Mouse (Mus musculus) heart, adult 18-20 months (tissue): Measurements from ENCODE around the gene Fhl3. TPM values are rescaled to one million over a fixed set of nuclear protein-coding genes. Genes with fewer than 3 reads are reported as not detected.
"Not testable (repeated sequence)": the region's sequence is repeated elsewhere in the genome, so short reads cannot be mapped to it uniquely, and the experiment has no call there.

Experiments
- DNase-seq, 2 experiments: peaks; one replicate each; pipeline ENCODE4 v3.0.0; 2021 to 2022; ENCODE audit warnings: mixed read lengths in 1 of 2
- total RNA-seq, 2 experiments: library from RNA; stranded (reverse); gene quantifications; 2 replicates each; pipeline ENCODE4 v1.2.3; 2021

Fhl3 gene
- total RNA-seq, 2 experiments from 2014 or later, result 8.2 to 13.8 TPM

DNA sequence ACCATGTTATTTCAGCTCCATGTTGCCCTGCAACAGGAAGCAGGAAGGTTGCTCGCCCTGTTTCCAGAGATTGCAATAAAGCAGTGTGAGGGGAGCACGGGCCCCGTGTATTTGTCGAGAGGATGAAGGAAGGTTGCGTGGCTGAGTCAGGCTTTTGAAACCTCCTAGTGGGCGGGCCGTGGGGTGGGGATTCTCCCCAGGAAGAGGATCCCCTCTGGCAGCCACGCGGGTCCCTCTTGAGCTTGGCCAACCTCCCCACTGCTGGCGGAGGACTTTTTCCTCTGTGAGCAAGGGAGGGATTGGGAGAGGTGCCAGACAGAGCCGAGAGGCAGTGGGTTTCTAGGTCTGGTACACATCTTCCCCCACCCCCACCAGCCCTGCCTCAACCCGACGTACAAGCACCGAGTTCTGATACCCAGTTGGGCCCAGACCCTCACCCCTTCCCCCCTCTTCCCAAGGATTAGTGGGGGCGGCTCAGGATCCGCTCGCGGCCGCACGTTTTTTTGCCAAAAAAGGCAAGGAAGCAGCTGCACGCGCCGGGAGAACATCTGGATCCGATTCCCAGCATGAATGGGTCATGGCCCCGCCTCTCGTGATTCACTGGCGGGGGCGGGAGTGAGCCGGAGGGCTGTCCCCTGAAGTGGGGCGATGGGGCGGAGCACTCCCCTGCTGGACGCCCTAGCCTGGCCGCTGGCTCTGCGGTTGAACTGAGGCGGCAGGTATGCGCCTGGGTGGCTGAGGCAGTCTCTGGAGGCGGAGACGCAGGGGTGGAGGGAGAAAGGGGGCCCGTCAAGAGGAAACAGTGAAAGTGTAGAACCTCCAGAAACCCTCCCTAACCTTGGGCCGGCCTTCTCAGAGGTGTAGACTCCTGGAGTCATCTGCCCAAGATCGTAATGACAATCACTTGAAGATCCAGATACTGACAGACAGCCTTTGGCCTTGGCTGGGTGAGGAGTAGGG lies 8.3 kb downstream of the Fhl3 start:
- peak; percentile 93 to 96 for DNase-seq

DNA sequence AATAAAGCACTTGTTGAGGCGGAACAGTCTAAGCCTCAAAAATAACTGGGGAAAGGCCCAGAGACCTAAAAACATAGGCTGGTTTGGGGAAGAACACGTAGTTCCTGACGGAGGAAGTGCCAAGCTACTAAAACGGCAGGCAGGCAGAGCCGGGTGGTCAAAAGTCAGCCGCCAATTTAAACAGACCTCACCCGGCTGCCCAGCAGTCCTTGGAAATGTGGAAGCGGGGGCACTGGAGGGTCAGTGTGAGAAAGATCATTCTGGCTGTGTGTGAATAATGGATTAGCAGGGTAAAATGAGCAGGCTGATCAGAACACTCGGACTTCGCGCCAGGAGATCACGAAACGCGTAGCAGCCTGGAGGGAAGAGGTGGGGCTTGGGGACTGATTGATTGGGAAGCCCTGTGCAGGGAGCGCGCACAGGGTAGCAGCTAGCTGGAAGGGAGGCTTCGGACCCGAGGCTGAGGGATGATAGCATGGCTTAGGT lies 9.5 kb downstream of the Fhl3 start:
- DNase-seq, result peak; percentile 62 to 71

DNA sequence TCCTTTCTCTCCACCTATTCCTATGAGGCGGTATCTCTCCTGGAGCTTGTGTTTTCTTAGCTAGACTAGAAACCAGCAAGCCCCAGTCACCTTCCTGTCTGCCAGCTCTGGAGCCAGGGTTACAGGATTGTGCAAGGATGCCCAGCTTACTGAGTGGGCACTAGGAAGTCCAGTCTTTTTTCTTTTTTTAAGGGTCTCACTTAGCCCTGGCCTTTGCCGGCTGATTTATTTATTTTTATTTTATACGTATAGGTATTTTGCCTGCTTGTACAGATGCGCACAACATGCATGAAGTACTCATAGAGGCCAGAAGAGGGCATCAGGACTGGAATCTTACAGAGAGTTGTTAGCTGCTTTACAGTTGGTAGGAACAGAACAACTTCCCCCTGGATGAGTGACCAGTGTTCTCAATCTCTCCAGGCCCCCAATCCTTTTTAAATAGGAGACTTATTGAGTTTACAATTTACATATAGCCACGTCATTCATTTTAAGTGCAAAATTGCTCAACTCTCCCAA lies 10.3 kb downstream of the Fhl3 start:
- peak; percentile 64 to 73 for DNase-seq

DNA sequence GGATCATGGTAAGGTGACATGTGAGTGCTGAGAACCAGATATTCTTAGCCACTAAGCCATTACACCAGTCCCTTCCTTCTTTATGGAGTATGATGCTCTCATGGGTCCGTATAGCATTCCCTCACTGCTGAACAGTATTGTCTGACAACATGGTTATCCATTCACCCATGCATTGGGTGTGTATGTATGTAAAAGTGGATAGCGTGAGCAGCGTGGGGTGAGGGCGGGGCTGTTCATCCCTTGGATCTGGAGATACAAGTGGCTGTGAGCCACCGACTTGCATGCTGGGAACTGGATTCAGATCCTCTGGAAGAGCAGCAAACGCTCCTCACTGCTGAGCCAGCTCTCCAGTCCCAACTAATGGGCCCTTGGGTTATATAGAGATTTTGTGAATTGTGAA lies 12.1 kb downstream of the Fhl3 start:
- no peak for DNase-seq

DNA sequence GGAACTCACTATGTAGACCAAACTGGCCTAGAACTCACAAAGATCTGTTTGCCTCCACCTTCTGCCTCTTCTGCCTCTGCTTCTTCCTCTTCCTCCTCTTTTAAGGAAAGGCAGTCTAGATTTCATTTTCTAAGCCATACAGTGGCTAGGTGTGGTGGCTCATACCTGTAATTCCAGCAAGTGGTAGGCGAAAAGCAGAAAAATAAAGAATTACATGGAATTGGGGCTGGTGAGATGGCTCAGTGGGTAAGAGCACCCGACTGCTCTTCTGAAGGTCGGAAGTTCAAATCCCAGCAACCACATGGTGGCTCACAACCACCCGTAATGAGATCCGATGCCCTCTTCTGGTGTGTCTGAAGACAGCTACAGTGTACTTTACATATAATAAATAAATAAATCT lies 13.3 kb downstream of the Fhl3 start:
- DNase-seq, result not testable (repeated sequence)

DNA sequence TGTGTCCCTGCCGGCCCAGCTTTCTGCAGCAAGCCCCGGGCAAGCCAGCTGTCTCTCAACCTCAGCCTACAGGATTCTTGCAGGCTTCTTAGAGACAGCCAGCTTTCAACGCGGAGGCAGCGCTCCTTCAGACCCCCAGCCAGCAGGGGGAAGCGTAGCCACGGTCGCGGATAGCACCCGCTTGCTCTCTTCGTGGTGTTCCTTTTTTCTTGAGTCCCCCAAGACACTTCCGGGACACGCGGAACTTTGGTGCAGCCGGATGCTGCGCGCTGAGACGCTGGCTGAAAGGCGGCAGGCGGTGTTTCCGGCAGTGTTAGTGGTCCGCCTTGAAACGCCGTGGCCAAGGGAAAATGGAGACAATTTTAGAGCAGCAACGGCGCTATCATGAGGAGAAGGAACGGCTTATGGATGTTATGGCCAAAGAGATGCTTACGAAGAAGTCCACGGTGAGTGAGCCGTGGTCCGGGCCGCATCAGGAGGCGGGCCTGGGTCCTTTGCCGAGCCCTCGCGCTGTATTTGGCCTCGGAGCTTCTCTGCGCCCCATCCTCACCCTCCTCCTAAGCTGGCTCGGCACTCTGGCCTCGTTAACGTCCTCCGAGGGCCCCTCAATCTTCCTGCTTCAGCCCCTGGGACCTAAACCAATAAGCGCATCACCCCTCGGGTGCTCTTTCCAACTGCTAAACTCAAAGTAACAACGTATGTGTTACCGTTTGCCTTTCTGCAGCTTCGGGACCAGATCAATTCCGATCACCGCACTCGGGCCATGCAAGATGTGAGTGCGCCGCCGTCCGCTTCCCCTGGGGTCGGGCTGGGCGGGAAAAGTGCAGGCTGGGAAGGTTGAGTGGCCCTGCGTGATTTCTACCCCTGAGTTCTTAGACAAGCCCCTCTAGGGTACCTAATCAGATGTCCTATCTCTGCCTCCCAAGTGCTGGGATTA lies 14.3 kb downstream of the Fhl3 start, which contains the start of gene Sf3a3:
TSS of gene Sf3a3 (plus strand) at position 232 of the 937 bp plus-strand sequence.
- DNase-seq, result peak; percentile 96 to 98

DNA sequence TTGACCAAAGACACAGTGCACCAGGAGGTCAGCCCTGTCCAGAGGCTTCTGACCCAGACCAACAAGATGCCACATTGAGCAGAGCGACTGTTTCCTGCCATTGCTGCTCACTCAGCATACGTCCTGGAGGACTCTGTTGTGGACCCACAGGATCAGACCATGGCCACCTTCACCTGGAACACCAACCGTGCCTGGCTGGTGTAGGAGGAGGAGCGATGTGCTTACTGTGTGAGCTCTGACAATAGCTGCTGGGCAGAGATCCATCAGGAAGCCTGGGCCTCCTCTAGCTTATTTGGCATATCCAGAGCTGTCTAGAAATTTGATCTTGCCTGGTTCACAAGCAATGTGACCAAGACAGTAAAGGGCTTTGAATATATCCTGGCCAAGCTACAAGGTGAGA lies 18.6 kb downstream of the Fhl3 start:
- no peak for DNase-seq

DNA sequence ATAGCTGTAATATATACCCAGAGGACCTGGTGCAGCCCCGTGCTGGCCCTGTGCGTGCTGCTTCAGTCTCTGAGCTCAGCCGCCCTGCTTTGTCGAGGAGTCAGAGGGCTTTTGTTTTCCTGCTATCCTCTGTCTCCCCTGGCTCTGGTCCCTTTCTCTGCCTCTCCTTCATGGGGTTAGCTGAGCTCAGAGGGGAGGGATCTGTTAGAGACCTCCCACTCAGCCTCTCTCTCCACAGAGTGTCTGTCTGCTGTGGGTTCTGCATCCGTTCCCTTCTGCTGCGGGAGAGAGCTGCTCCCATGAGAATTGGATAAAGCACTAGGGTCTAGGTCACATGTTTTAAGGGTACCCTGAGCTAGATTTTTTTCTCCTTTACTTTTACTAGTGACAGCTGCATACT lies 25.6 kb downstream of the Fhl3 start:
- DNase-seq, result no peak

DNA sequence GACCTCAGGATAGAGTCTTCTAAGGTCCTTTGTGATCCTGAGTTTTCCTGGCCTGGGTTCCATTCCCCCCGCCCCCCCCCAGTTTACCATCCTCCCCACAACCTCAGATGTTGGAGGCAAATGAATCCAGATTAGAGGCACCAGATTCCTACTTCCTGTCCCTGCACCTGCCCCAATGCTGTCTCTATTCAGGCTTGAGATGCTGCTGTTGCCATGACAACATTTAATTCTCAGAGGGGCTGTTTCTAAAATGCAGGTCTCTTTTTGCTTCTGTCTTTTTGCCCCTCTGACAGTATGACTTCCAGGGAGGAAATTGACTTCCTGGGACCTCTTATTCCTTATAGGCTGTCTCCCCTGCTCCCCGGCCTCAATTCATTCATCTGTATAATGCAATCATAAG lies 36.5 kb downstream of the Fhl3 start:
- no peak for DNase-seq

DNA sequence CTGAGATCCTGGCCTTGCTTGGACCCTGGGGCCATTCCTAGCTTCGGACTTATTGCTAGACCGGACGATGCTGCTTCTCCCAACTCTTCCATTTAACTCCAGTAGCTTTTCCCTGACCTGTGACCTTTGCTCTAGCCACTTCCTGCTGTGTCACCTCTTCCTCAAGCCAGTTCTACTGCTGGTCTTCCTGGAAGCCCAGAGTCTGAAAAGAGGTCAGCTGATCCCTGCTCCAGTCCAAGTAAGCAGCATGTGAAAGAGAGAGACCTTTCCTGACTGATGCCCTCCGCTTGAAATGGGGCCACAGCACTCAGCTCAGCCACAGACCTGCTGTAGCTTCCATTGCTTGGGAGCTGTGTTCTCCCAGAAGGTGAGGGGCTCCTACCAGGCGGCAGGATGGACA lies 37.0 kb downstream of the Fhl3 start:
- DNase-seq, result no peak

DNA sequence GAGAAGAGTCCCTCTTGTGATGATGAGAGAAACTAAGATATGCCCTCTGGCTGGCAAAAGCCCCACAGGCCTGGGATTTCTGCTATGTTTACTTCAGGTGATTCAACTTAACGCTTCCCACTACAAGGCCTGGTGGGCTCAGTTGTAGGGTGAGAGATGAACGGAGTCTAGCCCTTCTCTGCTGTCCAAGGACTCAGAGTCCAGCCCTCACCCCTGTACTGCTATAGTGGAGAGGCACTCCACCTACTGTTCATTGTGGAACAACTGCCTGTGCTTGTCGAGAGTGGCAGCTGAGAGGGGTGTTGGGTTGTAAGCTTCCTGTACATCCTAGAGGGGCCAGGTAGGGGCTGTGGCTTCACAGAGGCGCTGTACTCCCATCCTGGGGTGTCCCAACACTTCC lies 37.5 kb downstream of the Fhl3 start:
- no peak for DNase-seq

DNA sequence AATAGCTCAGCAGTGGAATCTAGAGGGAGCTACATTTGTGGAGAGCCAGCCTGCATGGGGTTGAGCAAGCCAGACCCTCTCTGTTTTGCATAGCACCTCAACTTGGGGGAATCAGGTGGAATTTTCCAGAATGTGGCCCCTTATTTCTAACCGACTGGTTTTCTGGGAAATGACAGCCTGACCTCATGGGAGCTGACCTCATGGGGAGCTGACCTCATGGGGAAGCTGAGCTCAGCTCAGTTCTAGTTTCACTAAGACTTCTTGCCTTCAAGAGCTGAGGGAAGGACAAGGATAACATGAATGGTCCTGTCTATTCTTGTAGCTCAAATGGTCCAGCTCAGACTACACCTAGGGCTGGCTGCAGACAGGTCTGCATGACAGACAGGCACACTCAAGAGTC lies 38.3 kb downstream of the Fhl3 start:
- no peak for DNase-seq

DNA sequence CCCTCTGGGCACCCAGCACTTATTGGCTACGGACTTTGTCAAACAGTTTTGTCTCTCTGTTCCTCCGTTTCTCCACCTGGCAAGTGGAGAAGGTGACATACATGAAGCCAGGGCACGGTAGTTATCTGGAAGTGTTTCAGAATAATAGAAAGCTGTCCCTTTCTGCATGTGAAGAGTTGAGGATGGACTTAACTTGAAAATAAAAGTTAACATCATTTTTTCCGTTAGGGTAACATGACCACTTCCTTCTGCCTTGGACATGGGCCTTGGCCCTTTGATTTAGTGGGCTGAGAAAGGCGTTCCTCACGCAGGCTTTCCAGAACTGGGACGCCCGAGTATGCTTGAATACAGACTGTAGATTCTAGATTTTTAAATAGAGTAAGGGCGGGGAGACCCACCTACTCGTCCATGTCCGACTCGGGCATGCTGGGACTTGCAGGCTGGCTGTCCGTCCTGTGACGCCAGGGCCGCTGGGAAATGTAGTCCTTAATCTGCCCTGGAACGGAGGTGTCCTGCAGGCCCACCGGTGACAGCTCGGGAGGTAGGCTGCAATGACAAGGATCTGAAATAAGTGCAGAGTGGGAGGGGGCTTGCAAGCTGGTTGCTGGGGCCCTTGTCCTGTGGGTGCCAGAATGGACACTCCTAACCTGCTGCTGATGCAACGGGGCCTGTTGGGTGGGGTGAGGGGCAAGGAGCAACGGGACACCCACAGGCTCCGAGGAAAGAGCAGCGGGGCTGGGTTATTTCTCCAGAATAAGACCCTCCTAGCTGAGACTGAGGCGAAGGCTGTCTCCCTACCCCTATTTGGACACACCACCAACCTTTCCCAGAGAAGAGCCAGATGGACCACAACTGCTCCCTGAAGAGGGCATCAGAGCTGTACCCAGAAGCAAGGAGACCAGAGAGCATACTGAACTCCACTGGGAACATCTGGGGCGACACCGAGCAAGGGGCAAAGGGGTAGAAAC lies 41.2 kb downstream of the Fhl3 start, which contains the start of gene Inpp5b:
TSS of gene Inpp5b (plus strand) at position 475 of the 968 bp plus-strand sequence.
- DNase-seq, result peak; percentile 91

DNA sequence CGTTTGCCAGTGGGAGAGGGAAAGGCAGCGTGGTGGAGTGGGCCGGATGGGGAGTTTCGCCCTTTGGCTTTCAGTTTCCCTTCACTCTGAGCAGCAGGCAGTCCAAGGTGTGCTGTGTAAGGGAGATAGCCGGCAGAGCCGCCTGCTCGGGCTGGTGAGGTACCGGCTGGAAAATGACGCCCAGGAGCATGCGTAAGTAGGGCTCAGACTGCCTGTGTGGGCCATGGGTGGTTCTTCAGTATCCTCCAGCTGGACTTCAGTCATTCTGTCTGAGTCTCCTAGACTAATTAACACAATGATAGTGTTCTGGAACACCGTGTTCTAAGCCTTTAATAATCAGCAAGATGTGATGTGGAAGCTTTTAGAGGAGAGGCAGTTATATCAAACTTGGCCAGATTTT lies 42.3 kb downstream of the Fhl3 start:
- no peak for DNase-seq

DNA sequence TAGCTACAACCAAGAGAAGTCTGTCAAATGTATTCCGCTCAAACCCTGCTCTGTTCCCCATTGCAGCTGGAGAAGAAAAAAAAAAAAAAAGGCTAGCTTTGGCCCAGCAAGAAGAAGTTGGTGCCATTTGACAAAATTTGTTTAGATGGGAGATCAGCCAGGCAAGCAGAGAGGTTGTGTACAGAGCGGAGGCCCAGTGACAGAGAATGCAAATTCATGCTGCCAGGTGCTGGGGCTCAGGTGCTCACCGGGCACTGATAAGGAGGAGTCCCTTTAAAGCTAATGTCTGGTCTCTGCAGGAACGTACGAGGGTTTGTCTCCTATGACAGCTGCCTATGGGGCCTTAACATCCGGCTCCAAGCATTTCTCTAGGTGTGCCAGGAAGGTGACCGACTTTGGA lies 46.1 kb downstream of the Fhl3 start:
- DNase-seq, result no peak

DNA sequence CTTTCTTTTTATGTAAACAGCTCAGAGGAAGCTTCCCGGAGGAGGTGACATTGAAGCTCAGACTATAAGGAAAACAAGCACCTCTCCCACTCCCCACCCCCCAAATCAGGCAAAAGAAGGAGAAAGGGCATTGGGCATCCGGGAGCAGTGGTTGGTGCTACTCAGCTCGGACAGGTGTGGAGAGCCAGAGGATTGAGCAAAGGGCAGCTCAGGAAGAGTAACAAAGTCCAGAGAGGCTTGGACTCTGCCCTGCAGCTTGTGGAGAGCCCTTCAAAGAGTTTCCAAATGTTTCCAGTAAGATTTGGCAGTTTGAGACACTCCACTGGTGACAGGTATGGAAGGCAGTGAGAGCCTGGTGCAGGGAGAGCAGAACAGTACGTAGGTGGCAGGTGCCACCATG lies 47.4 kb downstream of the Fhl3 start:
- no peak for DNase-seq

DNA sequence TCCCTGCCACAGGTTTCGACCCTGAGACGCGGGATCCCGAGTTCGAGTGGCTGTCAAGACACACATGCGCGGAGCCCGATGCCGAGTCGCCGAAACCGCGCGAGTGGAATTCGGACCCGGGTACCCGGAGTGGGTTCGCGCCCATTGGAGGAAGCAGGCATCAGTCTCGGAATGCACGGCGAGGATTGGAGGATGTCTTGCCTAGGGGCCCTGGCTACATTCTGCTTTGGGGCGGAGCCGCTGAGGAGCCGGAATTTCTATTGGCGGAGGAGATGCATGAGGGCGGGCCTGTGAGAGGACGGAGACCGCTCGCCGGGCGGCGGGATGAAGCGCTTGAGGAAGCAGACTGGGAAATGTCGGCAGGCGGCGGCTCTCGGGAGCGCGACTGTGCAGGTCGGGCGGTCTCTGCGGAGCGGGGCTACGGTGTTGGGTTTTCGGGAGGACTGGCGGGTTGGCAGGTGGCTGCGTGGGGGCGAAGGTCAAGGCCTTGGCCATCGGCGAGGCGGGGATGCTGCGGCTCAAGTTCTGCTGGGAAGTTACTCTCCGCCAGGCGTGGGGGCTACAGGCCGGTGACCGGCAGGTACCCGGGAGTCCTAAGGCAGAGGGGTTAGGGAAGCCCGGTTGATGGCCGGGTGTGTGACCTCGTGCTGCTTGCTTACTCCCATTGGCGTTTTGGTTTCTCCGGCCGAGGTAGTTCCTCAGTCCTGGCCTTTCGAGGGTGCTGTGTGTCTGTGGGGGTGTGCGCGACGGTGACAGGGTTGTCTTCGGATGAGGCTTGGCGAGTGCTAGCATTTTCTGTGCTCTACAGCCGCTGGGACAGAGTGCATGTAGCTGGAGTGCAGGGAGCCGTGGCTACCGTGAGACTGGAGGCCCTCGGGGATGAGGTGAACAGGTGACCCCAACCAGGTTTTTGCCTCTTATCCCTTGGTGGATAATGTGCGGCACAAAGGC lies 51.1 kb downstream of the Fhl3 start:
- DNase-seq, result peak; percentile 99 to 100

DNA sequence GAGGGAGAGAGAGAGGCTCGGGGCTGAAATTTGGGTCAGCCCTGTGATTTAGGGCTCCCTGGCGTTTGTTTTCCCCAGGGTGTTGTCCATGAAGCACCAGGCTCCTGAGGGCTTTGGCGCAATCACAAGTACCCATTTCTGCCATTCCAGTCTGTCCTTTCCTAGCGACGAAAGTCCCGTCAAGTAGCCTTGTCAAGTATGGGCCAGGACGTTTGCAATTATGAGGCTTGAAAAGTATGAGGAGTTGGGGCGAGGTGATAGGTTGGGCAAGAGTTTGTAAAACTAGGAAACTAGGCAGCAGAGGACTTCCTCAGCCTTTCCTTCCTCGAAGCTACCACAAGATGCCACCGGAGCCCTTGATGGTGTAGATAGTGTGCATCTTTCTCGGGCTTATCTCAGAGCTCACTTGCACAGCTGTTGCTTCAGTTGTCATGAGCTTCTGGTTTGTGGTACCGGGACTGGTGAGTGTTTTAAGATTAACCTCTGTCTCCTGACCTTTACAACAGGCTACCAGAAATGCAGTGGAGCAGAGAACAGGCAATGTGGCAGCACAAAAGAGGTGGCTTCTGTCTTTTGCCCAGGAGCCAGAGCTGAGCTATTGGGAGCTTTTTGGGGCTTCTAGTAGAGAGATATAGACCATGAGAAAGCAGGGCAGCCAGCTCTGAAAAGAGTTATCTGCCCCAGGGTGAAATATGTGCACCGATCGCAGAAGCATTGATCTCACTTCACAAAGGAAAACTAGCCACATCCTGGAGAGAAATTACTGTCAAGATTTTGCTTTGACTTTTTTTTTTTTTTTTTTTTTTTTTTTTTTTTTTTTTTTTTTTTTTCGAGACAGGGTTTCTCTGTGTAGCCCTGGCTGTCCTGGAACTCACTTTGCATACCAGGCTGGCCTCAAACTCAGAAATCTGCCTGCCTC lies 52.0 kb downstream of the Fhl3 start:
- DNase-seq, result no peak

DNA sequence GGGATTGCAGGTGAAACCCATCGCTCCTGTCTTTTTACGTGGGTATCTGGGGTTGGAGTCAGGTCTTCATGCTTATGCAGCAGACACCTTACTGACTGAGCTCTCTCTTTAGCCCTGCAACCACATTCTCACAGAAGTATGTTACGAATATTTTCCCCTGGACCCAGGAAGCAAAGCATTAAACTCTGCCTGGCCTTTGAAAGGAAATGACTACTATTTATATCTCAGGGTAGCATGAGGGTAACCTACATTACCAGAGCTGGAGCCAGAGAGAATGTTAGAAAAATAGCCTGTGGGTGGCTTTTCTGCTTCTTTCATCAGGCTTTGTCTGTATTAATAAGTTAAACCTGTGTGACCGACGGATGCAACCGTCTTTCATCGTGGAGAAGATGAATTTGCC lies 55.0 kb downstream of the Fhl3 start:
- DNase-seq, result no peak
